Mouse (Mus musculus): Measurements from ENCODE around the gene Slc24a4.

DNA sequence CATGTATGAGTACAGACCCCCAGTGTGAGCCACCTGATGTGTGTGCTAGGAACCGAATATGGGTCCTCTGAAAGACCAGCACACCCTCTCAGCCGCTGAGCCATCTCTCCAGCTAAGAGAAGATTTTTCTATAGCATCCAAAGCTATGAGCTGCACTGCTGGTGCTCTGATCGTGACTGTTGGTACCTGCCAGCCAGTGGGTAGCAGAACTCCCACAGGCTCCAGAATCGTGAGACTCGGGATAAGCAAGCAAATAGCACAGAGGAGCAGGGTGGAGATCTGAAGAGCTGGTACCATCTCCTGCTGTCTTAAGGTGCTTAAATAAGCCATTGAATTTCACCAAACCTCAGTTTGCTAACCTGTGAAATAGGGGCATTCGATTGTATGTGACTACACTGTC is 119.6 kb downstream of the Slc24a4 start:
- TF ChIP-seq CTCF (IDR thresholded peaks at IDR 0.05; ENCODE audit: low read depth, low read length) (no peak), POLR2A (IDR thresholded peaks at IDR 0.05; ENCODE audit: borderline replicate concordance, low read depth, low read length) (no peak)
